Mouse (Mus musculus) cerebellum, adult 9-10 months (tissue): ENCODE results near the gene Akap3.
A peak's percentile ranks its signal among the peaks of the same experiment; 100 is the strongest.

Experiments used
- DNase-seq: peaks from one replicate; pipeline ENCODE4 v3.0.0; 2022

The Akap3 gene

GRCm38 (mm10) chr6:126852881-126853280, at the start of gene Akap3:
TSS of gene Akap3 (plus strand) at chr6:126853098.
- no peak for DNase-seq

- DNase-seq = no peak
Measured at GRCm38 (mm10) chr6:126806783-126807182, 46.1 kb upstream of the Akap3 start.

- no peak for DNase-seq
Measured at GRCm38 (mm10) chr6:126808134-126808533, 44.8 kb upstream of the Akap3 start.

- no peak for DNase-seq
Measured at GRCm38 (mm10) chr6:126808561-126808960, 44.3 kb upstream of the Akap3 start.

- no peak for DNase-seq
Measured at GRCm38 (mm10) chr6:126811481-126811880, 41.4 kb upstream of the Akap3 start.

GRCm38 (mm10) chr6:126815206-126815750, 37.6 kb upstream of the Akap3 start:
- DNase-seq = no peak

GRCm38 (mm10) chr6:126816338-126816737, 36.6 kb upstream of the Akap3 start:
- DNase-seq = no peak

GRCm38 (mm10) chr6:126823087-126823486, 29.8 kb upstream of the Akap3 start:
- DNase-seq = no peak

- no peak for DNase-seq
Measured at GRCm38 (mm10) chr6:126836628-126837027, 16.3 kb upstream of the Akap3 start.

GRCm38 (mm10) chr6:126848712-126849704, 3.9 kb upstream of the Akap3 start, which contains the start of gene Ndufa9:
TSS of gene Ndufa9 (minus strand) at chr6:126849136.
- peak; percentile 96 for DNase-seq

- no peak for DNase-seq
Measured at GRCm38 (mm10) chr6:126877118-126877517, 24.2 kb downstream of the Akap3 start.

GRCm38 (mm10) chr6:126907378-126907777, 54.5 kb downstream of the Akap3 start:
- no peak for DNase-seq

- DNase-seq = no peak
Measured at GRCm38 (mm10) chr6:126907876-126908275, 55.0 kb downstream of the Akap3 start.

- DNase-seq = no peak
Measured at GRCm38 (mm10) chr6:126910727-126911126, 57.8 kb downstream of the Akap3 start.

- DNase-seq = no peak
Measured at GRCm38 (mm10) chr6:126914928-126915327, 62.0 kb downstream of the Akap3 start.

GRCm38 (mm10) chr6:126921111-126921881, 68.4 kb downstream of the Akap3 start, which contains the start of gene Dyrk4:
TSS of gene Dyrk4 (minus strand) at chr6:126921839.
- DNase-seq = no peak
